Comparison of ENCODE assay signal across 14 mouse cellular contexts in genomic region chr16:4522879-4523278, GRCm38 (mm10). TPM values are rescaled to one million over a fixed set of nuclear protein-coding genes. Genes with fewer than 3 reads are reported as not detected.
DNase-seq lines count a peak whose midpoint lies in the region; ATAC-seq and TF ChIP-seq lines count a peak whose summit lies in the region.
"Had no signal": no experiment of that assay in that cellular context is flagged by ENCODE, and none has a peak within 500 bp of the region (broad histone marks: within the 10 kb centered on the region; RNA-seq: fewer than 3 reads in every experiment).

No protein-coding gene starts in this region.

- peak overlapping the region; percentile 56 for H3K4me2 ChIP-seq in heart, embryonic 11.5 days
- H3K4me2 ChIP-seq in kidney, embryonic 14.5 days (replicated peaks; ENCODE audit: low read depth, low read length): no peak overlapping the region
- H3K4me2 ChIP-seq: embryonic facial prominence, embryonic 15.5 days; forebrain, embryonic 12.5 days; liver, embryonic 11.5 days had no signal

- peak overlapping the region; percentile 99 for H3K27ac ChIP-seq in heart, embryonic 11.5 days (ENCODE audit: low read depth, low read length)
- H3K27ac ChIP-seq in limb, embryonic 10.5 days: 0 out of 2 replicates have a peak overlapping the region, but pooled peaks have one; percentile 23
- H3K27ac ChIP-seq in kidney, adult 2 months (ENCODE audit: insufficient read depth, low read depth, low read length): no peak overlapping the region
- no peak overlapping the region for H3K27ac ChIP-seq in kidney, embryonic 14.5 days (ENCODE audit: low read depth, low read length)
- H3K27ac ChIP-seq: forebrain, embryonic 12.5 days had no signal

- WGBS in heart, embryonic 11.5 days (ENCODE audit: insufficient replicate concordance): 34% methylated on average over 8 of the region's 8 CpGs
- WGBS in limb, embryonic 10.5 days: 39% methylated on average over 8 of the region's 8 CpGs
- 63% methylated on average over 8 of the region's 8 CpGs for WGBS in kidney, adult 2 months
- 41% methylated on average over 8 of the region's 8 CpGs for WGBS in kidney, embryonic 14.5 days

- no peaks in the 10 kb centered on the region for H3K27me3 ChIP-seq in E14TG2a.4 (ENCODE audit: insufficient read depth, low read length)
- no peaks in the 10 kb centered on the region for H3K27me3 ChIP-seq in heart, embryonic 11.5 days (ENCODE audit: control insufficient read depth, insufficient read depth, low read length)
- no peaks in the 10 kb centered on the region for H3K27me3 ChIP-seq in limb, embryonic 10.5 days (ENCODE audit: low read depth, poor library complexity, severe bottlenecking)
- no peaks in the 10 kb centered on the region for H3K27me3 ChIP-seq in kidney, adult 2 months (replicated peaks; ENCODE audit: control insufficient read depth, insufficient read depth, low read length)
- H3K27me3 ChIP-seq in kidney, embryonic 14.5 days (ENCODE audit: control insufficient read depth, insufficient read depth, low read length): no peaks in the 10 kb centered on the region
- H3K27me3 ChIP-seq: embryonic facial prominence, embryonic 15.5 days; forebrain, embryonic 12.5 days had no signal

- 0 out of 2 replicates have a peak, but pooled peaks cover 2% of the 10 kb centered on the region for H3K36me3 ChIP-seq in E14TG2a.4 (ENCODE audit: insufficient read depth, low read length)
- no peaks in the 10 kb centered on the region for H3K36me3 ChIP-seq in heart, embryonic 11.5 days (ENCODE audit: control insufficient read depth, insufficient read depth, low read length)
- H3K36me3 ChIP-seq in limb, embryonic 10.5 days: peaks cover 9% of the 10 kb centered on the region
- no peaks in the 10 kb centered on the region for H3K36me3 ChIP-seq in kidney, adult 2 months (ENCODE audit: control insufficient read depth, insufficient read depth, low read length)
- no peaks in the 10 kb centered on the region for H3K36me3 ChIP-seq in kidney, embryonic 14.5 days (ENCODE audit: control insufficient read depth, insufficient read depth, low read length)
- H3K36me3 ChIP-seq: embryonic facial prominence, embryonic 15.5 days; forebrain, embryonic 12.5 days had no signal

- peaks cover 45% of the 10 kb centered on the region for H3K4me1 ChIP-seq in E14TG2a.4 (replicated peaks; ENCODE audit: low read depth, low read length)
- peaks cover 22% of the 10 kb centered on the region for H3K4me1 ChIP-seq in heart, embryonic 11.5 days (ENCODE audit: control insufficient read depth, insufficient read depth, low read length)
- H3K4me1 ChIP-seq in limb, embryonic 10.5 days: peaks cover 30% of the 10 kb centered on the region
- H3K4me1 ChIP-seq in kidney, adult 2 months (ENCODE audit: control insufficient read depth, insufficient read depth, low read length): peaks cover 6% of the 10 kb centered on the region
- H3K4me1 ChIP-seq in kidney, embryonic 14.5 days (ENCODE audit: control insufficient read depth, insufficient read depth, low read length): peaks cover 5% of the 10 kb centered on the region; the same call in 1 of the 2 replicates
- H3K4me1 ChIP-seq: embryonic facial prominence, embryonic 15.5 days had no signal

- peak overlapping the region; percentile 77 for H3K9ac ChIP-seq in heart, embryonic 11.5 days (ENCODE audit: low read depth, low read length)
- H3K9ac ChIP-seq in kidney, embryonic 14.5 days (ENCODE audit: low read depth, low read length): no peak overlapping the region
- H3K9ac ChIP-seq: embryonic facial prominence, embryonic 15.5 days; forebrain, embryonic 12.5 days had no signal

- no peak for TF ChIP-seq POLR2A in kidney, adult 2 months (IDR thresholded peaks at IDR 0.05; ENCODE audit: low read depth, low read length)

- H3K9me3 ChIP-seq in E14TG2a.4 (ENCODE audit: low read length): no peaks in the 10 kb centered on the region
- H3K9me3 ChIP-seq in heart, embryonic 11.5 days (replicated peaks; ENCODE audit: control insufficient read depth, low read length): no peaks in the 10 kb centered on the region
- 0 out of 2 replicates have a peak, but pooled peaks cover 2% of the 10 kb centered on the region for H3K9me3 ChIP-seq in limb, embryonic 10.5 days (replicated peaks)
- H3K9me3 ChIP-seq in kidney, embryonic 14.5 days (ENCODE audit: control insufficient read depth, low read length): no peaks in the 10 kb centered on the region
- H3K9me3 ChIP-seq: embryonic facial prominence, embryonic 15.5 days; forebrain, embryonic 12.5 days had no signal

- no peak for ATAC-seq in heart, embryonic 11.5 days (replicated peaks; ENCODE audit: insufficient number of reproducible peaks, low FRiP score, low TSS enrichment)
- no peak for ATAC-seq in kidney, embryonic 14.5 days (ENCODE audit: low FRiP score, low TSS enrichment)
- ATAC-seq: activated CD4-positive, CD25-positive, alpha-beta regulatory T cell, adult 4 months had no signal

- peak overlapping the region; percentile 26; the same call in 1 of the 2 replicates for H3K4me3 ChIP-seq in E14TG2a.4 (replicated peaks; ENCODE audit: low read length)
- peak overlapping the region; percentile 45 for H3K4me3 ChIP-seq in heart, embryonic 11.5 days (ENCODE audit: low read depth, low read length)
- H3K4me3 ChIP-seq in limb, embryonic 10.5 days: no peak overlapping the region
- H3K4me3 ChIP-seq in kidney, adult 2 months (ENCODE audit: insufficient read depth, low read depth, low read length): no peak overlapping the region
- no peak overlapping the region for H3K4me3 ChIP-seq in kidney, embryonic 14.5 days (ENCODE audit: low read length)
- H3K4me3 ChIP-seq: embryonic facial prominence, embryonic 15.5 days; forebrain, embryonic 12.5 days had no signal

- DNase-seq in brain, adult 2 months (ENCODE audit: low read depth, low spot score): peak; percentile 16
- no peak for DNase-seq in limb, embryonic 10.5 days (ENCODE audit: low spot score)
- no peak for DNase-seq in kidney, adult 2 months
- DNase-seq in urinary bladder, postnatal 10 days (ENCODE audit: low spot score): no peak
- DNase-seq: cerebellum, adult 11-12 months; kidney, postnatal 10 days; thymus, adult 18-20 months had no signal

- no peak for TF ChIP-seq CTCF in E14TG2a.4 (conservative IDR thresholded peaks at IDR 0.05; ENCODE audit: low read length)
- no peak for TF ChIP-seq CTCF in kidney, adult 2 months (conservative IDR thresholded peaks at IDR 0.05; ENCODE audit: insufficient read depth, insufficient read length, low read depth, low read length)

RNA-seq across cellular contexts. Expression of gene Srl, which starts 18.7 kb away (rescaled TPM):
- 147 and 191 TPM in 2 replicates for polyA plus RNA-seq in heart, embryonic 11.5 days (2014; fragmentation: Nextera tagmentation; extraction: Ambion mirVana)
- polyA plus RNA-seq in limb, embryonic 10.5 days (2016; fragmentation: Nextera tagmentation; extraction: Ambion mirVana): 29.4 and 34.3 TPM in 2 replicates
- 3.1 and 6.9 TPM in 2 replicates for polyA plus RNA-seq in kidney, adult 2 months (2012; rRNA removed)
- polyA plus RNA-seq in kidney, embryonic 14.5 days (2014; fragmentation: Nextera tagmentation; extraction: Ambion mirVana): 7.7 and 21.1 TPM in 2 replicates

RNA-seq across cellular contexts. Expression of gene Tfap4, which starts 36.8 kb away (rescaled TPM):
- 7.3 and 9.4 TPM in 2 replicates for polyA plus RNA-seq in heart, embryonic 11.5 days (2014; fragmentation: Nextera tagmentation; extraction: Ambion mirVana)
- polyA plus RNA-seq in limb, embryonic 10.5 days (2016; fragmentation: Nextera tagmentation; extraction: Ambion mirVana): 41.4 and 48.5 TPM in 2 replicates
- 4.5 and 5.1 TPM in 2 replicates for polyA plus RNA-seq in kidney, adult 2 months (2012; rRNA removed)
- 24.5 and 25.7 TPM in 2 replicates for polyA plus RNA-seq in kidney, embryonic 14.5 days (2014; fragmentation: Nextera tagmentation; extraction: Ambion mirVana)

Comparison
In these comparisons a context has a peak if more than half of its experiments do, and no peak if none do; other contexts are left out.
1. H3K4me3 ChIP-seq: peak in E14TG2a.4 (single experiment) and heart, embryonic 11.5 days (single experiment); none in limb, embryonic 10.5 days (single experiment), kidney, adult 2 months (single experiment) and kidney, embryonic 14.5 days (single experiment).
2. H3K27ac ChIP-seq: peak in heart, embryonic 11.5 days (single experiment) and limb, embryonic 10.5 days (single experiment); none in kidney, adult 2 months (single experiment) and kidney, embryonic 14.5 days (single experiment).